ENCODE assay signal across 14 mouse cellular contexts in genomic region chr1:131239576-131240193, GRCm38 (mm10). TPM values are rescaled to one million over a fixed set of nuclear protein-coding genes. Genes with fewer than 3 reads are reported as not detected.
DNase-seq lines count a peak whose midpoint lies in the region; ATAC-seq and TF ChIP-seq lines count a peak whose summit lies in the region.
"Had no signal": no experiment of that assay in that cellular context is flagged by ENCODE, and none has a peak within 500 bp of the region (broad histone marks: within the 10 kb centered on the region; RNA-seq: fewer than 3 reads in every experiment).

No protein-coding gene starts in this region.

- no peaks in the 10 kb centered on the region for H3K9me3 ChIP-seq in forebrain, embryonic 12.5 days
- no peaks in the 10 kb centered on the region for H3K9me3 ChIP-seq in forebrain, postnatal 0 days (ENCODE audit: low read length)
- no peaks in the 10 kb centered on the region for H3K9me3 ChIP-seq in lung, postnatal 0 days (ENCODE audit: low read length)
- H3K9me3 ChIP-seq in hindbrain, embryonic 14.5 days (ENCODE audit: control insufficient read depth, low read length) = no peaks in the 10 kb centered on the region
- no peaks in the 10 kb centered on the region for H3K9me3 ChIP-seq in stomach, postnatal 0 days (ENCODE audit: control insufficient read depth, low read length)
- no peaks in the 10 kb centered on the region for H3K9me3 ChIP-seq in forebrain, embryonic 15.5 days
- H3K9me3 ChIP-seq: heart, embryonic 10.5 days; limb, embryonic 13.5 days; neural tube, embryonic 12.5 days had no signal

- no peaks in the 10 kb centered on the region for H3K36me3 ChIP-seq in forebrain, embryonic 12.5 days (replicated peaks)
- H3K36me3 ChIP-seq in forebrain, postnatal 0 days (ENCODE audit: insufficient read depth) = no peaks in the 10 kb centered on the region
- H3K36me3 ChIP-seq in lung, postnatal 0 days (ENCODE audit: insufficient read depth, low read length) = no peaks in the 10 kb centered on the region
- H3K36me3 ChIP-seq in hindbrain, embryonic 14.5 days (replicated peaks; ENCODE audit: control insufficient read depth, insufficient read depth) = no peaks in the 10 kb centered on the region
- no peaks in the 10 kb centered on the region for H3K36me3 ChIP-seq in stomach, postnatal 0 days (ENCODE audit: control insufficient read depth, insufficient read depth, low read length)
- no peaks in the 10 kb centered on the region for H3K36me3 ChIP-seq in forebrain, embryonic 15.5 days
- H3K36me3 ChIP-seq: G1E; heart, embryonic 10.5 days; limb, embryonic 13.5 days; neural tube, embryonic 12.5 days had no signal

- no peak for ATAC-seq in forebrain, embryonic 12.5 days (ENCODE audit: low FRiP score)
- ATAC-seq in forebrain, postnatal 0 days = no peak
- ATAC-seq in lung, postnatal 0 days = no peak
- peak; percentile 26; the same call in 1 of the 2 replicates for ATAC-seq in hindbrain, embryonic 14.5 days (ENCODE audit: low FRiP score)
- ATAC-seq in stomach, postnatal 0 days (ENCODE audit: low FRiP score, low TSS enrichment) = peak; percentile 16; the same call in 1 of the 2 replicates
- ATAC-seq in forebrain, embryonic 15.5 days (replicated peaks) = no peak

- TF ChIP-seq EP300 in lung, postnatal 0 days (IDR thresholded peaks at IDR 0.05) = no peak
- TF ChIP-seq EP300 in stomach, postnatal 0 days (optimal IDR thresholded peaks at IDR 0.05) = no peak

- H3K9ac ChIP-seq in forebrain, embryonic 12.5 days = no peak overlapping the region
- H3K9ac ChIP-seq in forebrain, postnatal 0 days = no peak overlapping the region
- H3K9ac ChIP-seq in lung, postnatal 0 days (replicated peaks; ENCODE audit: low read depth) = no peak overlapping the region
- H3K9ac ChIP-seq in hindbrain, embryonic 14.5 days = peak overlapping the region; percentile 24; the same call in 1 of the 2 replicates
- peak overlapping the region; percentile 41; the same call in 1 of the 2 replicates for H3K9ac ChIP-seq in stomach, postnatal 0 days (ENCODE audit: low read length)
- no peak overlapping the region for H3K9ac ChIP-seq in forebrain, embryonic 15.5 days (replicated peaks)
- H3K9ac ChIP-seq: limb, embryonic 13.5 days; neural tube, embryonic 12.5 days had no signal

- H3K27me3 ChIP-seq in forebrain, embryonic 12.5 days = peaks cover 36% of the 10 kb centered on the region
- H3K27me3 ChIP-seq in forebrain, postnatal 0 days (ENCODE audit: insufficient read depth, low read length) = no peaks in the 10 kb centered on the region
- 0 out of 2 replicates have a peak, but pooled peaks cover 8% of the 10 kb centered on the region for H3K27me3 ChIP-seq in lung, postnatal 0 days (replicated peaks; ENCODE audit: insufficient read depth, low read length)
- peaks cover 9% of the 10 kb centered on the region; the same call in 1 of the 2 replicates for H3K27me3 ChIP-seq in hindbrain, embryonic 14.5 days (ENCODE audit: control insufficient read depth, insufficient read depth, low read length)
- no peaks in the 10 kb centered on the region for H3K27me3 ChIP-seq in stomach, postnatal 0 days (ENCODE audit: control insufficient read depth, insufficient read depth, low read length)
- H3K27me3 ChIP-seq in forebrain, embryonic 15.5 days = peaks cover 14% of the 10 kb centered on the region

- H3K4me3 ChIP-seq in forebrain, embryonic 12.5 days (replicated peaks) = no peak overlapping the region
- no peak overlapping the region for H3K4me3 ChIP-seq in forebrain, postnatal 0 days (ENCODE audit: low read depth, low read length)
- no peak overlapping the region for H3K4me3 ChIP-seq in lung, postnatal 0 days (ENCODE audit: low read depth, low read length)
- H3K4me3 ChIP-seq in hindbrain, embryonic 14.5 days (replicated peaks; ENCODE audit: low read length) = no peak overlapping the region
- no peak overlapping the region for H3K4me3 ChIP-seq in stomach, postnatal 0 days (ENCODE audit: low read depth, low read length)
- no peak overlapping the region for H3K4me3 ChIP-seq in forebrain, embryonic 15.5 days
- H3K4me3 ChIP-seq: heart, embryonic 10.5 days; limb, embryonic 13.5 days; neural tube, embryonic 12.5 days had no signal

- 46% methylated on average over 12 of the region's 12 CpGs for WGBS in forebrain, embryonic 12.5 days
- WGBS in forebrain, postnatal 0 days = 42% methylated on average over 12 of the region's 12 CpGs
- WGBS in lung, postnatal 0 days = 73% methylated on average over 12 of the region's 12 CpGs
- WGBS in hindbrain, embryonic 14.5 days = 43% methylated on average over 12 of the region's 12 CpGs
- 77% methylated on average over 12 of the region's 12 CpGs for WGBS in stomach, postnatal 0 days
- 38% methylated on average over 12 of the region's 12 CpGs for WGBS in forebrain, embryonic 15.5 days

- 0 out of 2 replicates have a peak overlapping the region, but pooled peaks have one; percentile 19 for H3K27ac ChIP-seq in forebrain, embryonic 12.5 days
- H3K27ac ChIP-seq in forebrain, postnatal 0 days (ENCODE audit: low read depth, low read length) = no peak overlapping the region
- H3K27ac ChIP-seq in lung, postnatal 0 days (ENCODE audit: low read length) = peak overlapping the region; percentile 9; the same call in 1 of the 2 replicates
- peak overlapping the region; percentile 79 for H3K27ac ChIP-seq in hindbrain, embryonic 14.5 days
- H3K27ac ChIP-seq in stomach, postnatal 0 days (replicated peaks) = peak overlapping the region; percentile 67
- H3K27ac ChIP-seq in forebrain, embryonic 15.5 days (replicated peaks) = no peak overlapping the region
- H3K27ac ChIP-seq: limb, embryonic 13.5 days; macrophage; neural tube, embryonic 12.5 days had no signal

- TF ChIP-seq CTCF in forebrain, postnatal 0 days (IDR thresholded peaks at IDR 0.05; ENCODE audit: low read depth) = no peak
- no peak for TF ChIP-seq CTCF in lung, postnatal 0 days (IDR thresholded peaks at IDR 0.05)
- TF ChIP-seq CTCF in stomach, postnatal 0 days (IDR thresholded peaks at IDR 0.05; ENCODE audit: low read depth) = no peak

- no peak overlapping the region for H3K4me2 ChIP-seq in forebrain, embryonic 12.5 days
- H3K4me2 ChIP-seq in forebrain, postnatal 0 days (ENCODE audit: low read depth) = no peak overlapping the region
- H3K4me2 ChIP-seq in lung, postnatal 0 days (replicated peaks; ENCODE audit: low read depth, low read length) = no peak overlapping the region
- 0 out of 2 replicates have a peak overlapping the region, but pooled peaks have one; percentile 7 for H3K4me2 ChIP-seq in hindbrain, embryonic 14.5 days (replicated peaks)
- no peak overlapping the region for H3K4me2 ChIP-seq in stomach, postnatal 0 days (replicated peaks; ENCODE audit: low read depth)
- H3K4me2 ChIP-seq in forebrain, embryonic 15.5 days (replicated peaks) = no peak overlapping the region
- H3K4me2 ChIP-seq: limb, embryonic 13.5 days; neural tube, embryonic 12.5 days had no signal

- peaks cover 12% of the 10 kb centered on the region; the same call in 1 of the 2 replicates for H3K4me1 ChIP-seq in forebrain, embryonic 12.5 days
- H3K4me1 ChIP-seq in forebrain, postnatal 0 days (ENCODE audit: insufficient read depth) = peaks cover 2% of the 10 kb centered on the region; the same call in 1 of the 2 replicates
- no peaks in the 10 kb centered on the region for H3K4me1 ChIP-seq in lung, postnatal 0 days (ENCODE audit: insufficient read depth, low read depth, low read length)
- peaks cover 21% of the 10 kb centered on the region for H3K4me1 ChIP-seq in hindbrain, embryonic 14.5 days (replicated peaks; ENCODE audit: control insufficient read depth, insufficient read depth, low read length)
- H3K4me1 ChIP-seq in stomach, postnatal 0 days (replicated peaks; ENCODE audit: control insufficient read depth, insufficient read depth) = 0 out of 2 replicates have a peak, but pooled peaks cover 4% of the 10 kb centered on the region
- H3K4me1 ChIP-seq in forebrain, embryonic 15.5 days = peaks cover 10% of the 10 kb centered on the region

- DNase-seq in forebrain, postnatal 0 days = no peak
- no peak for DNase-seq in lung, postnatal 0 days (ENCODE audit: low spot score)
- DNase-seq in lung, adult 18-20 months = no peak
- peak; percentile 50 for DNase-seq in hindbrain, embryonic 14.5 days (ENCODE audit: low spot score)
- DNase-seq in stomach, postnatal 0 days (ENCODE audit: low spot score) = no peak
- DNase-seq in thymus, postnatal 4 days = no peak
- DNase-seq: layer of hippocampus, adult 9-11 months had no signal

RNA-seq across cellular contexts. Expression of gene Rassf5, which starts 5.4 kb away (rescaled TPM):
- 0.98 and 1.1 TPM in 2 replicates for polyA plus RNA-seq in forebrain, embryonic 12.5 days (2016; fragmentation: Nextera tagmentation; extraction: Ambion mirVana)
- total RNA-seq in forebrain, postnatal 0 days (2014; rRNA removed) = 2.2 and 6.7 TPM in 2 replicates
- polyA plus RNA-seq in forebrain, postnatal 0 days (2015; fragmentation: Nextera tagmentation; extraction: Ambion mirVana) = 1.6 and 2.7 TPM in 2 replicates
- 7.5 and 8.3 TPM in 2 replicates for polyA plus RNA-seq in lung, postnatal 0 days (2015; fragmentation: Nextera tagmentation; extraction: Ambion mirVana)
- 4.0 and 5.0 TPM in 2 replicates for polyA plus RNA-seq in hindbrain, embryonic 14.5 days (2014; fragmentation: Nextera tagmentation; extraction: Ambion mirVana)
- 7.9 and 8.6 TPM in 2 replicates for polyA plus RNA-seq in stomach, postnatal 0 days (2015; fragmentation: Nextera tagmentation; extraction: Ambion mirVana)
- 1.2 and 1.8 TPM in 2 replicates for polyA plus RNA-seq in forebrain, embryonic 15.5 days (2015; fragmentation: Nextera tagmentation; extraction: Ambion mirVana)

RNA-seq across cellular contexts. Expression of gene Ikbke, which starts 39.7 kb away (rescaled TPM):
- 0.72 and 0.88 TPM in 2 replicates for polyA plus RNA-seq in forebrain, embryonic 12.5 days (2016; fragmentation: Nextera tagmentation; extraction: Ambion mirVana)
- 1.9 and 2.6 TPM in 2 replicates for total RNA-seq in forebrain, postnatal 0 days (2014; rRNA removed)
- 0.65 and 0.73 TPM in 2 replicates for polyA plus RNA-seq in forebrain, postnatal 0 days (2015; fragmentation: Nextera tagmentation; extraction: Ambion mirVana)
- polyA plus RNA-seq in lung, postnatal 0 days (2015; fragmentation: Nextera tagmentation; extraction: Ambion mirVana) = 2.9 and 4.1 TPM in 2 replicates
- 0.81 and 1.4 TPM in 2 replicates for polyA plus RNA-seq in hindbrain, embryonic 14.5 days (2014; fragmentation: Nextera tagmentation; extraction: Ambion mirVana)
- 4.5 and 5.7 TPM in 2 replicates for polyA plus RNA-seq in stomach, postnatal 0 days (2015; fragmentation: Nextera tagmentation; extraction: Ambion mirVana)
- polyA plus RNA-seq in forebrain, embryonic 15.5 days (2015; fragmentation: Nextera tagmentation; extraction: Ambion mirVana) = 0.42 and 0.67 TPM in 2 replicates

Comparison
In these comparisons a context has a peak if more than half of its experiments do, and no peak if none do; other contexts are left out.
1. H3K27ac ChIP-seq: peak in forebrain, embryonic 12.5 days (single experiment), lung, postnatal 0 days (single experiment), hindbrain, embryonic 14.5 days (single experiment) and stomach, postnatal 0 days (single experiment); none in forebrain, postnatal 0 days (single experiment) and forebrain, embryonic 15.5 days (single experiment).
2. ATAC-seq: peak in hindbrain, embryonic 14.5 days (single experiment) and stomach, postnatal 0 days (single experiment); none in forebrain, embryonic 12.5 days (single experiment), forebrain, postnatal 0 days (single experiment), lung, postnatal 0 days (single experiment) and forebrain, embryonic 15.5 days (single experiment).
3. H3K9ac ChIP-seq: peak in hindbrain, embryonic 14.5 days (single experiment) and stomach, postnatal 0 days (single experiment); none in forebrain, embryonic 12.5 days (single experiment), forebrain, postnatal 0 days (single experiment), lung, postnatal 0 days (single experiment) and forebrain, embryonic 15.5 days (single experiment).